In the genomic region with DNA sequence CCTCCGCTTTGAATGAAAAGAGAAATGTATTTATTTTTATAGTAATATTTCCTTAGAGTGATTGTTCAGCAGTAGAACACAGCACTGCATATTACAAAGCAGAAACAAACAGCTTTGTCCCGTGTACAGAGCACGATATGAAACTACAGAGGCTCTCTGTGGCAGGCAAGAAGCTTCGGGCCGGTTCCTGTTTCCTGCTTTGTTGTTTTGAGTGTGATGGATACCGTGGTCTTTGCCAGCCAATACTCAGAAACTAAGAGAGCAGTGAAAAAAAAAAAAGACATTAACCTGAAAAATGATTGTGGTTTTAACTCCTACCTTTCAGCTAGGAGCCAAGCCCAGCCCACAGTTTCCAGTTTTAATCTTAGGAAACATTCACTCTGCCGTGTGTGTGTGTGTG, we compare ENCODE assay signal across 15 mouse cellular contexts. TPM values are rescaled to one million over a fixed set of nuclear protein-coding genes. Genes with fewer than 3 reads are reported as not detected.
DNase-seq lines count a peak whose midpoint lies in the region; ATAC-seq lines count a peak whose summit lies in the region.
"Had no signal": no experiment of that assay in that cellular context is flagged by ENCODE, and none has a peak within 500 bp of the region (broad histone marks: within the 10 kb centered on the region; RNA-seq: fewer than 3 reads in every experiment).

No protein-coding gene starts in this region.

- no peaks in the 10 kb centered on the region for H3K9me3 ChIP-seq in limb, embryonic 10.5 days (replicated peaks)
- H3K9me3 ChIP-seq: forebrain, embryonic 13.5 days; neural tube, embryonic 15.5 days had no signal

- 88% methylated on average over 7 of the region's 7 CpGs for WGBS in limb, embryonic 10.5 days

- H3K4me1 ChIP-seq in limb, embryonic 10.5 days = no peaks in the 10 kb centered on the region
- H3K4me1 ChIP-seq: forebrain, embryonic 13.5 days; neural tube, embryonic 15.5 days had no signal

- peak; percentile 56 for DNase-seq in 416B (ENCODE audit: low read depth)
- peak; percentile 74 for DNase-seq in CD4-positive helper T cell, adult 2 months (ENCODE audit: low read depth, low spot score)
- no peak for DNase-seq in cerebellum, postnatal 36 days
- no peak for DNase-seq in layer of hippocampus, adult 8-10 months (ENCODE audit: low spot score in 2 of 2)
- no peak for DNase-seq in limb, embryonic 10.5 days (ENCODE audit: low spot score)
- DNase-seq: cerebellum, adult 11-12 months; heart, adult 2 months; lung, adult 2 months; lung, postnatal 4 days; right cerebral cortex, adult 18-20 months had no signal

- ATAC-seq in inflammation-experienced regulatory T-cells, adult 6 months = peak; percentile 82
- peak; percentile 69 for ATAC-seq in neutrophil, adult 5-6 weeks (ENCODE audit: extremely low read depth, insufficient number of reproducible peaks, low FRiP score, poor library complexity, severe bottlenecking)
- ATAC-seq: forebrain, embryonic 13.5 days had no signal

- H3K27me3 ChIP-seq in limb, embryonic 10.5 days (ENCODE audit: low read depth, poor library complexity, severe bottlenecking) = no peaks in the 10 kb centered on the region
- H3K27me3 ChIP-seq: forebrain, embryonic 13.5 days; neural tube, embryonic 15.5 days had no signal

- H3K36me3 ChIP-seq in limb, embryonic 10.5 days = no peaks in the 10 kb centered on the region
- H3K36me3 ChIP-seq: neural tube, embryonic 15.5 days had no signal

- no peak overlapping the region for H3K4me3 ChIP-seq in limb, embryonic 10.5 days
- H3K4me3 ChIP-seq: forebrain, embryonic 13.5 days; heart, adult 2 months; neural tube, embryonic 15.5 days had no signal

- H3K27ac ChIP-seq in limb, embryonic 10.5 days = no peak overlapping the region
- H3K27ac ChIP-seq: forebrain, embryonic 13.5 days; heart, adult 2 months; neural tube, embryonic 15.5 days; stomach, postnatal 0 days had no signal

RNA-seq across cellular contexts. Expression of a gene that starts 55.8 kb away (rescaled TPM):
- polyA plus RNA-seq in inflammation-experienced regulatory T-cells, adult 6 months (2017; shearing (Covaris generic)) = 1 to 10 TPM; 5.3 to 7.9 (median 5.9) TPM
- 1.8 and 2.1 TPM in 2 replicates for total RNA-seq in neutrophil, adult 5-6 weeks (2017)
- total RNA-seq in layer of hippocampus, adult 8-10 months (2022) = 1 to 10 TPM; 7.8 to 8.6 (median 8.2) TPM
- polyA plus RNA-seq in limb, embryonic 10.5 days (2016; fragmentation: Nextera tagmentation; extraction: Ambion mirVana) = 1.5 and 1.7 TPM in 2 replicates

Comparison
In these comparisons a context has a peak if more than half of its experiments do, and no peak if none do; other contexts are left out.
1. DNase-seq: peak in 416B (single experiment) and CD4-positive helper T cell, adult 2 months (single experiment); none in cerebellum, postnatal 36 days (0 of 2), layer of hippocampus, adult 8-10 months (0 of 2) and limb, embryonic 10.5 days (single experiment).